Mouse (Mus musculus): ENCODE results near the gene Hcfc1r1. TPM values are rescaled to one million over a fixed set of nuclear protein-coding genes. Genes with fewer than 3 reads are reported as not detected.

The Hcfc1r1 gene
- total RNA-seq, 2 experiments from 2014 or later, result 127 to 131 TPM

- DNase-seq (ENCODE audit: low spot score in 2 of 2), result peak; percentile 63 to 76
Observed at GRCm38 (mm10) chr17:23706212-23706611, 32.8 kb downstream of the Hcfc1r1 start.

DNA sequence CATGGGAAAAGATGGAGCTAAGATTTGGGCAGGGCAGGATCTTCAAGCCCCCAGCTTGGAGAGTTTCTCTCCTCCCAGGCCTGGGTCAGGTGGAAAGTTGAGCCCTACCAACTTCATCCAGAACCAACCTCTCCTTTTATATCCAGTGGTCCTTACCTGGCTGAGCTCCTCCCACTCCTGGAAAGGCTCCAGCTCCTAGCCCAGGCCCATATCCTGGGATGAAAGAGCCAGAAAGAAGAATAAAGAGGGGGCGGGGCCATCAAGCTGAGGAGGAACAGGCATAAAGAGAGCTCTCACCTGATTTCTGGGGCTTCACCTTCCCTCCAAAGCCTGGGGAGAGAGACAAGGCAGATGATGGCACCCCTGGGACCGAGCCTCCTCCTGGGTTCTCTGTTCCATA lies 43.6 kb downstream of the Hcfc1r1 start:
- no peak for DNase-seq (ENCODE audit: low spot score in 2 of 2)

- no peak for DNase-seq (ENCODE audit: low spot score in 2 of 2)
Observed at GRCm38 (mm10) chr17:23719455-23719854, 46.1 kb downstream of the Hcfc1r1 start.

DNA sequence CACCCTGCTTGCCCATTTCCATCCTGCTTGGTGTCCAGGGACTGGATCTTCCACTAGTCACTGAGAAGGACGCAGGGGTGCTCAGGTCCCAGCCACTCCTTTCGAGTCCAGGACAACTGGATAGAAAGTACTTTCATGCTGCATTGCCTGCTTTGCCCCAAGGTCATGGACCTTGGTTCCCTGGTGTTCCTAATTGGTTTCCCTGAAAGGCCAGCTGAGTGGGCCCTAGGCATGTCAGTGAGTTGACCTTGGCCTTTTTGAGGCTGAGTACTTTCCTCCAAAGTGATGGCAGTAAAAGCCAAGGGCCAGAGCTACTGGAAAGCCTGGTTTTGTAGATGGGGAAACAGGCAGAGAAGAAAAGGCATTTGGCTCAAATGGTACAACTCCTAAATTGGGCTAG lies 48.5 kb downstream of the Hcfc1r1 start:
- no peak for DNase-seq (ENCODE audit: low spot score in 2 of 2)

GRCm38 (mm10) chr17:23722376-23723125 lies 49.2 kb downstream of the Hcfc1r1 start, which contains the start of gene 1520401A03Rik:
TSS of gene 1520401A03Rik (minus strand) at chr17:23722783.
- DNase-seq (ENCODE audit: low spot score in 2 of 2), result no peak

Other genes with a start within 250 kb of the Hcfc1r1 start
- gene Vmn2r117, start 193.9 kb upstream of the Hcfc1r1 start, total RNA-seq (2021), result not detected
- gene Zfp213, start 109.4 kb upstream of the Hcfc1r1 start, total RNA-seq (2021), result 1 to 10 TPM; 4.6 to 6.5 TPM
- gene Zfp13, start 74.1 kb upstream of the Hcfc1r1 start, total RNA-seq (2021), result 10 to 100 TPM; 29.8 to 30.1 TPM
- under 1 TPM in 1 of 2 experiments, not detected in 1; 0.36 TPM for gene Zscan10, start 72.7 kb upstream of the Hcfc1r1 start, total RNA-seq (2021)
- gene Mmp25, start 28.3 kb upstream of the Hcfc1r1 start, total RNA-seq (2021), result under 1 TPM; 0.85 to 0.86 TPM
- gene Bicdl2, start 13.1 kb upstream of the Hcfc1r1 start, total RNA-seq (2021), result not detected
- 10 to 100 TPM in 1 of 2 experiments, 1 to 10 TPM in 1; 9.5 to 12.2 TPM for gene Thoc6, start 286 bp downstream of the Hcfc1r1 start, total RNA-seq (2021)
- 10 to 100 TPM in 1 of 2 experiments, 1 to 10 TPM in 1; 9.5 to 10.1 TPM for gene Tnfrsf12a, start 3.9 kb downstream of the Hcfc1r1 start, total RNA-seq (2021)
- not detected for gene Cldn6, start 5.7 kb downstream of the Hcfc1r1 start, total RNA-seq (2021)
- 1 to 10 TPM in 1 of 2 experiments, under 1 TPM in 1; 0.69 to 1.1 TPM for gene Cldn9, start 10.4 kb downstream of the Hcfc1r1 start, total RNA-seq (2021)
- under 1 TPM; 0.14 to 0.16 TPM for gene 1520401A03Rik, start 49.2 kb downstream of the Hcfc1r1 start, total RNA-seq (2021)
- gene Pkmyt1, start 52.7 kb downstream of the Hcfc1r1 start, total RNA-seq (2021), result 1 to 10 TPM; 3.7 to 4.0 TPM
- 10 to 100 TPM; 49.7 to 52.8 TPM for gene Paqr4, start 67.3 kb downstream of the Hcfc1r1 start, total RNA-seq (2021)
- gene Kremen2, start 72.2 kb downstream of the Hcfc1r1 start, total RNA-seq (2021), result under 1 TPM; 0.17 to 0.21 TPM
- gene Flywch1, start 98.0 kb downstream of the Hcfc1r1 start, total RNA-seq (2021), result 100 to 1,000 TPM; 159 to 169 TPM
- 10 to 100 TPM; 24.5 to 25.3 TPM for gene Flywch2, start 112.5 kb downstream of the Hcfc1r1 start, total RNA-seq (2021)
- gene Srrm2, start 116.9 kb downstream of the Hcfc1r1 start, total RNA-seq (2021), result 100 to 1,000 TPM; 502 to 591 TPM
- gene Elob, start 155.5 kb downstream of the Hcfc1r1 start, total RNA-seq (2021), result 100 to 1,000 TPM; 363 to 365 TPM
- not detected for gene Prss33, start 162.5 kb downstream of the Hcfc1r1 start, total RNA-seq (2021)
- gene Prss32, start 170.3 kb downstream of the Hcfc1r1 start, total RNA-seq (2021), result under 1 TPM in 1 of 2 experiments, not detected in 1; 0.29 TPM
- gene Prss41, start 170.6 kb downstream of the Hcfc1r1 start, total RNA-seq (2021), result 1 to 10 TPM; 1.8 to 2.0 TPM
- gene Prss21, start 194.5 kb downstream of the Hcfc1r1 start, total RNA-seq (2021), result not detected
- gene Dcpp1, start 207.3 kb downstream of the Hcfc1r1 start, total RNA-seq (2021), result not detected
- not detected for gene Dcpp2, start 207.3 kb downstream of the Hcfc1r1 start, total RNA-seq (2021)
- gene Dcpp3, start 243.9 kb downstream of the Hcfc1r1 start, total RNA-seq (2021), result not detected

Data from layer of hippocampus, postnatal 14 days (tissue).